Mouse (Mus musculus) limb, embryonic 14.5 days (tissue): Measurements from ENCODE around the gene Ppm1h. TPM values are rescaled to one million over a fixed set of nuclear protein-coding genes. Genes with fewer than 3 reads are reported as not detected.
"Not testable (repeated sequence)": the region's sequence is repeated elsewhere in the genome, so short reads cannot be mapped to it uniquely, and the experiment has no call there.

Source experiments
- ATAC-seq: fragments of 200-750 bp; cut with Nextera tagmentation; 2 replicates; pipeline ENCODE4 v1.8.0; 2017; ENCODE audit warnings: low read depth, moderate number of reproducible peaks, moderate TSS enrichment; ENCODE audit not compliant: low FRiP score
- DNase-seq: peaks from one replicate; pipeline ENCODE4 v3.0.0-alpha.2; 2015; ENCODE audit warnings: low spot score
- H3K27ac ChIP-seq: fragments of 300-500 bp; sonication (generic); replicated peaks from 2 replicates; pipeline ENCODE4 v1.5.1; 2014; ENCODE audit warnings: low read depth, mild to moderate bottlenecking, low read length, moderate library complexity, mixed read lengths
- H3K27me3 ChIP-seq: fragments of 300-500 bp; sonication (generic); 2 replicates; pipeline ENCODE4 v1.6.1; 2014; ENCODE audit warnings: low read length, mixed read lengths; ENCODE audit not compliant: control insufficient read depth, insufficient read depth
- H3K36me3 ChIP-seq: fragments of 300-500 bp; sonication (generic); 2 replicates; pipeline ENCODE4 v1.6.1; 2014; ENCODE audit warnings: mild to moderate bottlenecking, low read length, moderate library complexity, mixed read lengths; ENCODE audit not compliant: control insufficient read depth, insufficient read depth
- H3K4me1 ChIP-seq: fragments of 300-500 bp; sonication (generic); 2 replicates; pipeline ENCODE4 v1.6.1; 2014; ENCODE audit warnings: antibody characterized with exemption, low read length, mixed read lengths; ENCODE audit not compliant: control insufficient read depth, insufficient read depth
- H3K4me2 ChIP-seq: fragments of 300-500 bp; sonication (generic); replicated peaks from 2 replicates; pipeline ENCODE4 v1.6.1; 2014; ENCODE audit warnings: low read depth, mild to moderate bottlenecking, low read length, moderate library complexity; ENCODE audit not compliant: severe bottlenecking
- H3K4me3 ChIP-seq: fragments of 300-500 bp; sonication (generic); replicated peaks from 2 replicates; pipeline ENCODE4 v1.5.1; 2014; ENCODE audit warnings: low read length
- H3K9ac ChIP-seq: fragments of 300-500 bp; sonication (generic); 2 replicates; pipeline ENCODE4 v1.6.1; 2014; ENCODE audit warnings: mild to moderate bottlenecking, low read depth, low read length, moderate library complexity; ENCODE audit not compliant: severe bottlenecking
- H3K9me3 ChIP-seq: fragments of 300-500 bp; sonication (generic); 2 replicates; pipeline ENCODE4 v1.6.1; 2016; ENCODE audit warnings: low read length; ENCODE audit not compliant: control insufficient read depth
- POLR2A ChIP-seq: fragments of 200-500 bp; IDR thresholded peaks from 2 replicates; pipeline ENCODE4 v1.8.0; 2012; ENCODE audit warnings: inconsistent platforms, mild to moderate bottlenecking, moderate library complexity, borderline replicate concordance; ENCODE audit not compliant: insufficient read depth, insufficient read length; ENCODE audit errors: extremely low read depth
- WGBS: fragments of 180-500 bp; shearing (Covaris S2); extraction: QIAGEN DNeasy Blood & Tissue Kit; methylation state at CpG from one replicate; pipeline ENCODE4 v1.1.7; 2014; 5-methylcytosine and 5-hydroxymethylcytosine counted together
- polyA plus RNA-seq, 2 experiments: library from polyadenylated mRNA; depleted of rRNA in 1 of 2; stranded (reverse) in 1 of 2; unstranded in 1 of 2; fragments of >200 nt; fragmentation: Nextera tagmentation in 1 of 2; extraction: Ambion mirVana in 1 of 2; gene quantifications; 2 replicates each; pipeline versions ENCODE4 v1.2.1 to v1.2.3; 2012 to 2014

Ppm1h gene
- polyA plus RNA-seq, 2 experiments = 2.2 to 3.4 TPM

DNA sequence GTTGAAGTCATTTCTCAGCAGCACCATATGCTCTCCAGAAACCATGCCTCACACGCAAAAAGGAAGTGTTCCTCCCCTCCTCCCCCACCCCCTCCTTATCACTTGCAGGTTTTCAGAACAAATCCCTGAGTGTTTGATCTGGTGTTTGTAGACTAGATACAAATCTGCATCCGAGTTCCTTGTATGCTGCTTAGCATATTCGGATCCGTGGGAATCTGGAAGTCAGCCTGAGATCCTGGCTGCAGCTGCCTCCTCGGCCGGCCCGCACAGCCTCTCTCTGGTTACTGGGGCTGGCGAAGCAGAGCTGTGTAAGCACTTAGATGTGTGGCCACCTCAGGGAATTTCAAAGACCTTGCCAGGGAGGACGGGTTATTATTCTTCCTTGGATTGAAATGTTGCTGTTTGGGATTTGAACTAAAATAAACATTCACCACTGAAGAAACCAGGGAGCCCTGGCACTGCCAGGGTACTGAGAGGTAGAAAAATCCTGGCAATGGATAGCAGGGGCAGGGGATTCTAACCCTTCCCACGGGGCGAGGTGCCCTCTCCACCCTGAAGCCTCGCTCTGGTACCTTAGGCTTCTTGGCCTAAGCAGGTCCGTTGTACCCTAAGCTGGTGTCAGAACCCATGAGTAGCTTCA is 252.8 kb downstream of the Ppm1h start:
- H3K27me3 ChIP-seq = no peaks in the 10 kb centered on the region
- ATAC-seq (peak; percentile 71; the same call in 1 of the 2 replicates), DNase-seq (peak; percentile 55)
- H3K36me3 ChIP-seq = no peaks in the 10 kb centered on the region
- 18% methylated on average over 13 of the region's 13 CpGs for WGBS
- no peak overlapping the region for H3K27ac ChIP-seq
- no peak overlapping the region for H3K4me3 ChIP-seq
- H3K4me1 ChIP-seq = peaks cover 37% of the 10 kb centered on the region
- no peaks in the 10 kb centered on the region for H3K9me3 ChIP-seq
- H3K9ac ChIP-seq = no peak overlapping the region
- TF ChIP-seq POLR2A = no peak
- peak overlapping the region; percentile 2; the same call in 1 of the 2 replicates for H3K4me2 ChIP-seq

DNA sequence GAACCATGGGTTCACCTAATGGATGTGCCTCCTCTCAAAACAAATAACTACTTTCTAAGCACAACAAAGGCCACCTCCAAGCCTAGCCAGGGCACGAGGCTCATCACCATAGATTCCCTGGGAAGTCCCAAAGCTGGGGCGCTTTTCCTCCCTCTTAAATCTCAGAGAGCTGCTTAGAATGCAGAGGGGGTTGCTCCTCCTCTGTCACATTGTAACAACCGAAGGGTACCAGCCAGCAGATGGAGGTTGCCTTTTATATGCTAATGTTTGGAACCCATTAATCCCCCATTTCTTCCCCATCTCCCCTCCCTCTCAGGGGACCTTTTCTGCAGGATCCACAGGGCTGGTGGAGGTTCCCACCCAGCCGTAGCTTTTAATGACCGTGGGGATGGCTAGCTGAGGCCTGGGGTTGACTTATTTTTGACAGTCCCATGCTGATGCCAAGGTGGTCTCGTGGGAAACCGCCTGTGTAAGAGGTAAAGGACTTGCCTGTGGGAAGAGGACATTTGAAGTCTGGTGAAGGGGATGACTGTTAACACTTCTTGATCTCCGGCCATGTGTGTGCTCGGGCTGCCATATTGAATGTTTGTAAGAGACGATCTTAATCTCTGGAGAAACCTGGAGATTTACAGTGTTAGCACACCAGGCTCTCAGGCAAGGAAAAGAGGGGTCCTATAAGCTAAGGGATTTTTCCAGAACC is 253.4 kb downstream of the Ppm1h start:
- Histone ChIP-seq H3K27me3 (no peaks in the 10 kb centered on the region), H3K4me2 (no peak overlapping the region), H3K9me3 (no peaks in the 10 kb centered on the region), H3K36me3 (no peaks in the 10 kb centered on the region), H3K27ac (no peak overlapping the region), H3K4me3 (no peak overlapping the region), H3K9ac (no peak overlapping the region), H3K4me1 (peaks cover 37% of the 10 kb centered on the region)
- no peak for DNase-seq
- no peak for ATAC-seq
- 56% methylated on average over 10 of the region's 10 CpGs for WGBS
- TF ChIP-seq POLR2A = no peak

DNA sequence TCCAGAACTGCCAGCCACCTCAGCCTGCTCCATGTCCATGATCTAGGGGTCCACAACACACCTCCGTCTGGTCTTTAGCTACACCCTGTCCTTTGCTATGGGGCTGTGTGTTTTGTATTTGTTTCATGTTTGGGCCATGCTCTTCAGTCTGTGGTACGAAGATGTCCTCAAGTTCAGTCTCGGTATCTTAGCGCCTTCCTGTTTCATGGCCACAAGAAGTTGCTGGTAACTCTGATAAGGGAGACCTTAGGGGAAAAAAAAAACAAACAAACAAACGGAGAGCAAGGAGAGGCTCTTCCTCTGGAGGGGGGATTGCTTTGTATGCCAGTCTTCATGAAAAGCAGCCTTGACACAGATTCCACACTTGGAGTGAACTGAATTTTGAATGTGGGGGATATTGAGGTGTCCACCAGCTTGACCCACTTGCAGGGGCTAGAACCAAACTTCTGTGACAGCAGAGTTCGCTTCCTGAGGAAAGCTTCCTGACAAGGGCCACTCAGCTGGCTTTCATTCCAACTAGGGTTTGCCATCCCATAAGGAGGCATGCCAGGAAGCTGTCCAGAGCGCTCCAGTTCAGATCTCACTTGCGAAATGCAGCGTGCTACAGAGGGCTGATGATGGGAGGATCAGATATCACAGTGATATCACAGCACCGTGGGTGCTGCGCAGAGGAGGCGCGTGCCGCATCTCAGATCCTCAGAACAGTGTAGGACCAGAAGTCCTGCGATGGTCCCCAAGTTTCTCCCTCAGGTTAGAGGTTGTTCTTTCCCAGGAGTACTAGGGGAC is 254.7 kb downstream of the Ppm1h start:
- Histone ChIP-seq H3K4me2 (no peak overlapping the region), H3K36me3 (no peaks in the 10 kb centered on the region), H3K27ac (no peak overlapping the region), H3K27me3 (no peaks in the 10 kb centered on the region), H3K4me1 (peaks cover 37% of the 10 kb centered on the region), H3K9ac (no peak overlapping the region), H3K4me3 (no peak overlapping the region), H3K9me3 (no peaks in the 10 kb centered on the region)
- no peak for TF ChIP-seq POLR2A
- 71% methylated on average over 15 of the region's 15 CpGs for WGBS
- ATAC-seq (no peak), DNase-seq (no peak)

DNA sequence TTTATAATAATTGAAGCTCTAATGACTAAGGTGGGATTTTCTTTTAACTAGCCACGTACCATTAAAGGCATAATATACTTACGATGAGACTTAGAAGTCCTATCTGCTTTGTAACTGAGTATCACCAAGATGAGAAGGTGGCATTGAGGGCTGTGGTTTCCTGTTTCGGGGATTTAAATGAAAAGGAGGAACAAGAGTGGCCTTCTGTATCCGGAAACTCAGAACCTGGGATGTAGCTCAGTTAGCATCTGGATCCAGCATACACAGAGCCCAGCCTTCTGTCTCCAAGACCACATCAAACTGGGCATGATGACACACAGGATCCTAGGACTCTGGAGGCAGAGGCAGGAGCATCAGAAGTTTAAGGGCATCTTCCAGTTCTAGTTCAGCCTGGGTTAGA is 256.8 kb downstream of the Ppm1h start:
- not testable (repeated sequence) for H3K9ac ChIP-seq, H3K27me3 ChIP-seq, H3K4me2 ChIP-seq, H3K27ac ChIP-seq, H3K4me3 ChIP-seq, DNase-seq, H3K9me3 ChIP-seq, H3K36me3 ChIP-seq, ATAC-seq
- no CpG with 5 or more reads among the region's 4 CpGs for WGBS
- peaks cover 24% of the 10 kb centered on the region for H3K4me1 ChIP-seq

DNA sequence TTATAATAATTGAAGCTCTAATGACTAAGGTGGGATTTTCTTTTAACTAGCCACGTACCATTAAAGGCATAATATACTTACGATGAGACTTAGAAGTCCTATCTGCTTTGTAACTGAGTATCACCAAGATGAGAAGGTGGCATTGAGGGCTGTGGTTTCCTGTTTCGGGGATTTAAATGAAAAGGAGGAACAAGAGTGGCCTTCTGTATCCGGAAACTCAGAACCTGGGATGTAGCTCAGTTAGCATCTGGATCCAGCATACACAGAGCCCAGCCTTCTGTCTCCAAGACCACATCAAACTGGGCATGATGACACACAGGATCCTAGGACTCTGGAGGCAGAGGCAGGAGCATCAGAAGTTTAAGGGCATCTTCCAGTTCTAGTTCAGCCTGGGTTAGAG is 258.8 kb downstream of the Ppm1h start:
- H3K36me3 ChIP-seq, H3K9ac ChIP-seq, H3K4me3 ChIP-seq, DNase-seq, H3K27ac ChIP-seq, H3K9me3 ChIP-seq, H3K4me2 ChIP-seq, ATAC-seq, H3K4me1 ChIP-seq, H3K27me3 ChIP-seq: not testable (repeated sequence)
- no CpG with 5 or more reads among the region's 4 CpGs for WGBS
